Mouse (Mus musculus): ENCODE measurements around the gene Atmin. TPM values are rescaled to one million over a fixed set of nuclear protein-coding genes. Genes with fewer than 3 reads are reported as not detected.

The Atmin gene
- total RNA-seq (2023; ENCODE audit: inconsistent age): 17.4 to 21.0 TPM (median 19.0 TPM) in 4 replicates

DNA sequence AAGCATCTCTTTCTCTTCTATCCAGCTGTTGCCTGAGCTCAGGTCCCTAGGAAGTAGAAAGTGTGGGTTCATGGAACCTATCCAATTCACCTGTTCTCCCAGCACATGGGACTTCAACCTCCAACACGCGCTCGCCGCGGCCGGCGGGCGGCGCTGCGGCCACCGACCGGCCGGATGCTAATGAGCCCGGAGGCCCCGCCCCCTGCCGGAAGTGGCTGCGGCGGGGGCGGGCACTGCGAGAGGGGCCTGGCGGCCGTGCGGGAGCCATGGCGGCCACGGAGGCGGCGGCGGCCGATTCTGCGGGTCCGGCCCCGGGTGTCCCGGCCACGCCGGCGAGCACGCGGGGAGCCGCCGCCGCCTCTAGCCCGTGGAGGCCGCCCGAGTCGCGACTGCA is at the start of gene Atmin:
Gene Atmin (plus strand): TSS at position 233 of the 394 bp plus-strand sequence.

DNA sequence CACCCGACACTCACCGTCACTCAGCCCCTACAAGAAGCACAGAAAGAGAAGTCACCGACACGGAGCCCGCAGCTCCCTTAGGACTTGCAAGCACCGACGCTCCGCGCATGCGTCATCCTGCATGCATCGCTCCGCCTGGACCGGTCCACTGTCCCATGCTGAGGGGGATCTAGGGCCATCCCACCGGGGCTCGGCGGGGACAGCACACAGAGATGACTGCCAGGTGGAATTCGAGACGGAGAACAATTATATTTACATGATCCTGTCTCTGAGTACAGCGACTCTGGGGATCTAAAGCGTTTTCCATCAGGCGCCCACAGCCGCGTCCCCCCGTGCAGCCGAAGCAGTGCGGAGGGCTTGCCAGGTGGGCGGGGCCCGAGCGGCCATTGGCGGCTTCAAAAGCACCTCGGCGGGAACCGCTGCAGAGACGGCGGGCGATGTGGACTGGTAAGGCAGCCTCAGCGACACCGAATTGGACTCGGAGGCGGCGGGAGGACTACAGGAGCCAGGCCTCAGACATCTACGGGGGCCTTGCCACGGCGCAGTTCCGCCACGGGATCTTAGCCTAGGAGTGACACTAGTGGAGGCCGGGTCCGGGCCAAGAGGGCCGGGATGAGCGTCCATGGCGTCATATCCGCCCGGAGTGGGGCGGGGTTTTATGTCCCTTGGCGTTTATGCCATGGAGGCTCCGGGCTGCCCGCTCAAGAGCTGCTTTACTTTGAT is 21.7 kb upstream of the Atmin start, which contains the start of the genes Cmc2 and Cenpn:
Gene Cmc2 (minus strand): TSS at position 119 of the 723 bp plus-strand sequence.
Gene Cenpn (plus strand): TSS at position 394 of the 723 bp plus-strand sequence.

DNA sequence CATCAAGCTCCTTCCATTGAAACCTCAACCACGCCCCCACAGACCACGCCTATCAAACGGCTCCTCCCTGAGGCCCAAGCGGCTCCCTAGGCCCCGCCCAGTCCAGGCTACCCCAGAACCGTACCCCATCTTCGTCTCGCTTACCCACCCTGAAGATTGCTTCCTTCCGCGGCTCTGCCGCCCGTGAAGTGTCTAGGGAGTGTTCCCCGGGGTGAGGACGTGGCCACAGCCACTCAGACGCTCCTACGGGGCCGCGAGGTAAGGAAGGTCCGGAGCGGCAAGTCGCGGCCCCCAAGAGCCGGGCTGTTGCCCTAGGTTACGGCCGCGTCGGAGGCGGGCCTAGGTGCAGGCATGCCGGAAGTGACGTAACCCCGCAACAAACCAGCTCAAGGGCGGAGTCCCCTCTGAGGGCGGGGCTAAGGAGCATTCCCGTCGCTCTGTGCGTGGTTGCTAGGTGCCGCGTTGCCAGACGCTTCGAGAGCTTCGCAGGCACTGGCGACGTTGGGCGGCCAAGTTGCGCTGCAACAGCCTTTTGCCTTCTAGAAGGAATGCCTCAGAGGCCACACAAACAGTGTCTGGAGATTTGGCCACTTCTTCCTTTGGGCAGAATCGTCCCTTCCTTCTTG is 35.6 kb downstream of the Atmin start, which contains the start of gene 1700030J22Rik:
Gene 1700030J22Rik (minus strand): TSS at position 329 of the 626 bp plus-strand sequence.

DNA sequence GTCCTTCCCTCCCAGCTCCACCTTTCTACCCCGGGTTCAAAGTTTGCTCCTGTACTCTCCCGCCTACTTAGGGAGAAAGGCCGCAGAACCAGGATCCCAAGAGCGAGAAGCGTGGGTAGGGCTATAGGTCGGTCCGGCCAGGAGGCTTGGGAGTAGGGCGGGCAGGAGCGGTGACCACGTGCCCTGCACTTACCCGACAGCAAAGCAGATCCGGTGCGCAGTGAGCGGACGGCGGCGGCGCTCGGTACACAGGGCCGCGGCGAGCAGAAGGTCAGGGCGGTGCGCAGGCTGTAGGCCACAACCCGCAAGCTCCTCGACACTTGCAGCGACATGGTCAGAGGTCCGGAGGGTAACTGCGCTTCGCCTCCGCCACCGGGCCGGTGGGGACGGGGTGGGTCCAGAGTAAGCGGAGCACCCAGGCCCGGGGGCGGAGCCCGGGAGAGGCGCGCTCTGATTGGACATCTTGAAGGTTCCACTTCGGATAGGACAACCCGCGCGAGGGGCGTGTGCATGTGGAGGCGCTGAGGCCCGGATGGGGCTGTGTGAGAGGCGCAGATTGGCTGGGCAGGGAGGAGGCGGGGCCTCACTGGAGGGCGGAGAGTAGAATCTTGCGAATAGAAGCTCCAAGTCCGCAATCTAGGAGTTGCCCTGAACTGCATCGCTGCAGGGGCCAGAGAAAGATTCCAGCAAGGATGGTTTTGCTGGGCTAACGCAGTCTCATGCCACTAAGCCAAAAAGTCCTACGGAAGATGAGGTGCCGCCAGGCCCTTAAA is 50.1 kb downstream of the Atmin start, which contains the start of gene Gcsh:
Gene Gcsh (minus strand): TSS at position 443 of the 773 bp plus-strand sequence.

Other genes starting within 250 kb of the Atmin start
- gene Cdyl2, start 210.4 kb upstream of the Atmin start, total RNA-seq (2023; ENCODE audit: inconsistent age): 12.2 to 14.0 TPM (median 13.2 TPM) in 4 replicates
- 4.5 to 9.4 TPM (median 5.7 TPM) in 4 replicates for gene Cmc2, start 21.9 kb upstream of the Atmin start, total RNA-seq (2023; ENCODE audit: inconsistent age)
- 5.3 to 12.5 TPM (median 7.4 TPM) in 4 replicates for gene Cenpn, start 21.7 kb upstream of the Atmin start, total RNA-seq (2023; ENCODE audit: inconsistent age)
- 0.19 to 0.80 TPM (median 0.35 TPM) in 4 replicates for gene 1700030J22Rik, start 35.6 kb downstream of the Atmin start, total RNA-seq (2023; ENCODE audit: inconsistent age)
- 7.7 to 11.8 TPM (median 9.9 TPM) in 4 replicates for gene Gcsh, start 50.1 kb downstream of the Atmin start, total RNA-seq (2023; ENCODE audit: inconsistent age)
- gene Pkd1l2, start 139.1 kb downstream of the Atmin start, total RNA-seq (2023; ENCODE audit: inconsistent age): not detected in 4 replicates
- not detected in 4 replicates for gene Bco1, start 152.5 kb downstream of the Atmin start, total RNA-seq (2023; ENCODE audit: inconsistent age)
- 9.4 to 11.8 TPM (median 10.9 TPM) in 4 replicates for gene Gan, start 214.7 kb downstream of the Atmin start, total RNA-seq (2023; ENCODE audit: inconsistent age)